8 mouse cellular contexts compared by ENCODE assay signal in the genomic region with DNA sequence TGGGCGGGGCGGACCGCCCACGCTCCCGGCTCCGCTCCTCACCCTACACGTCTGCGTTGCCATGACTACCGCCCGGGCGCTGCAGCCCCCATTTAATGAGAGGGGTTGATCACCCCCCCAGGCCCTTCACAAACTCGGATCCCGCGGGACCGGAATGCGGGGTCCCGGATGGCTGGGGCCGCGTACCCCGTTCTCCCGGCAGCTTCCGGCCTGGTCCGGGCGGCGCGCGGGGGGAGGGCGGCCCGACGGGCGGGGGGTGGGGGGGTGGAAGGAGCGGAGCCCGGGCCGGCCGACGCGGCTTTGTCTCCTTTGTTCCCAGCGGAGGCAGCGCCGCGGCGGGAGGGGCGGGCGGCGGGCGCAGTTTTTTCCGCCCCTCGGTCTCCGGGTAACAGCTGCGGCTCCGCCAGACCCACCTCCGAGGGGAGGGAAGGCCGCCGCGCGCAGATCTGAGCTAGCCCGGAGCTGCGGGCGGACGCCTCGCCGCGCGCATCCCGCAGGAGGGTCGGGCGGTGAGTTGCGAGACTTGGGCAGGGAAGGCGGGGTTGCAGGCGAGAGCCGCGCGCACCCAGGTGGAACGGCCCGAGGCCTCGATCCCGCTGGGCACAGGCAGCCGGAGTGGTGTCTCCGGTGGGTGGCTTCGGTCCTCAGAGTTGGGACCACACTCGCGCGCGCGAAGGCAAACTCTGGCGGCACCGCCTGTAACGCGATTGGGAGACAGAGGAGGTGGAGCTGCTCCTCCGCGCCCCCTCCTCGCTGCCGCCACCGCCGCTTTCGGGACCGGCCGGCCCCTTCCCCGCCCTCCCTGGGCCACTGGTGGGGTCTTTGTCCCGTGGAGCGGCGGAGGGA. TPM values are rescaled to one million over a fixed set of nuclear protein-coding genes. Genes with fewer than 3 reads are reported as not detected.
DNase-seq lines count a peak whose midpoint lies in the region; ATAC-seq and TF ChIP-seq lines count a peak whose summit lies in the region.

A gene (plus strand): TSS at position 253 of the 846 bp plus-strand sequence.

- peak within 1 kb of the TSS; percentile 100 for H3K27ac ChIP-seq in embryonic facial prominence, embryonic 13.5 days
- peak within 1 kb of the TSS; percentile 96 to 98 for H3K27ac ChIP-seq in heart, embryonic 14.5 days (replicated peaks in 1 of 2; ENCODE audit: control insufficient read depth in 1 of 2, insufficient read depth in 1 of 2, low read depth in 2 of 2, low read length in 2 of 2)
- no peak within 1 kb of the TSS; the same call in 1 of the 2 replicates for H3K27ac ChIP-seq in liver, embryonic 14.5 days
- H3K27ac ChIP-seq in neural tube, embryonic 11.5 days (ENCODE audit: low read depth, low read length): peak within 1 kb of the TSS; percentile 100
- H3K27ac ChIP-seq in thymus, adult 2 months (ENCODE audit: control insufficient read depth, insufficient read depth, low read length): no peak within 1 kb of the TSS; the same call in 1 of the 2 replicates

- no peak for TF ChIP-seq EP300 in liver, embryonic 14.5 days (IDR thresholded peaks at IDR 0.05; ENCODE audit: low read depth)

- H3K4me1 ChIP-seq in embryonic facial prominence, embryonic 13.5 days: peaks cover 59% of the 10 kb centered on the region
- peaks cover 52 to 58% of the 10 kb centered on the region in 2 experiments for H3K4me1 ChIP-seq in heart, embryonic 14.5 days (ENCODE audit: control insufficient read depth in 2 of 2, insufficient read depth in 2 of 2, low read length in 2 of 2)
- peaks cover 0 to 14% of the 10 kb centered on the region in 2 experiments; a peak in 2 of 4 replicates for H3K4me1 ChIP-seq in liver, embryonic 14.5 days (replicated peaks; ENCODE audit: control insufficient read depth in 2 of 2, insufficient read depth in 2 of 2, low read length in 1 of 2)
- H3K4me1 ChIP-seq in neural tube, embryonic 11.5 days (ENCODE audit: control insufficient read depth, insufficient read depth, low read length): peaks cover 34% of the 10 kb centered on the region
- peaks cover 18% of the 10 kb centered on the region for H3K4me1 ChIP-seq in thymus, adult 2 months (replicated peaks; ENCODE audit: control insufficient read depth, insufficient read depth, low read length)

- DNase-seq in CD4-positive helper T cell, adult 2 months (ENCODE audit: low read depth, low spot score): peak; percentile 81
- DNase-seq in adrenal gland, postnatal 25 days: peak; percentile 83
- peak; percentile 86 for DNase-seq in kidney, postnatal 14 days
- DNase-seq in liver, embryonic 14.5 days (ENCODE audit: low read depth in 3 of 3, low spot score in 3 of 3): no peak
- DNase-seq in neural tube, embryonic 11.5 days (ENCODE audit: low spot score): peak; percentile 85
- peak; percentile 76 for DNase-seq in thymus, adult 2 months

- peaks cover 36% of the 10 kb centered on the region for H3K36me3 ChIP-seq in embryonic facial prominence, embryonic 13.5 days
- H3K36me3 ChIP-seq in heart, embryonic 14.5 days (ENCODE audit: control insufficient read depth, insufficient read depth, low read length): peaks cover 31% of the 10 kb centered on the region
- peaks cover 12% of the 10 kb centered on the region for H3K36me3 ChIP-seq in liver, embryonic 14.5 days (replicated peaks; ENCODE audit: control insufficient read depth, insufficient read depth, low read depth)
- H3K36me3 ChIP-seq in neural tube, embryonic 11.5 days (ENCODE audit: control insufficient read depth, insufficient read depth, low read length): peaks cover 5% of the 10 kb centered on the region
- H3K36me3 ChIP-seq in thymus, adult 2 months (ENCODE audit: control insufficient read depth, insufficient read depth, low read length): no peaks in the 10 kb centered on the region

- H3K4me2 ChIP-seq in embryonic facial prominence, embryonic 13.5 days: peak within 1 kb of the TSS; percentile 81
- peak within 1 kb of the TSS; percentile 90 for H3K4me2 ChIP-seq in heart, embryonic 14.5 days (ENCODE audit: low read length)
- peak within 1 kb of the TSS; percentile 58 for H3K4me2 ChIP-seq in liver, embryonic 14.5 days (ENCODE audit: low read depth)
- peak within 1 kb of the TSS; percentile 92 for H3K4me2 ChIP-seq in neural tube, embryonic 11.5 days (ENCODE audit: low read depth)

- H3K27me3 ChIP-seq in embryonic facial prominence, embryonic 13.5 days: no peaks in the 10 kb centered on the region
- H3K27me3 ChIP-seq in heart, embryonic 14.5 days (ENCODE audit: control insufficient read depth, insufficient read depth, low read length): no peaks in the 10 kb centered on the region
- peaks cover 30% of the 10 kb centered on the region for H3K27me3 ChIP-seq in liver, embryonic 14.5 days (ENCODE audit: control insufficient read depth, insufficient read depth, low read length)
- no peaks in the 10 kb centered on the region for H3K27me3 ChIP-seq in neural tube, embryonic 11.5 days (ENCODE audit: control insufficient read depth, insufficient read depth, low read length)
- no peaks in the 10 kb centered on the region for H3K27me3 ChIP-seq in thymus, adult 2 months (ENCODE audit: control insufficient read depth, insufficient read depth, low read length)

- peak within 1 kb of the TSS; percentile 97 for H3K9ac ChIP-seq in embryonic facial prominence, embryonic 13.5 days
- peak within 1 kb of the TSS; percentile 96 for H3K9ac ChIP-seq in heart, embryonic 14.5 days (ENCODE audit: low read length)
- H3K9ac ChIP-seq in liver, embryonic 14.5 days (replicated peaks): peak within 1 kb of the TSS; percentile 18; the same call in 1 of the 2 replicates
- peak within 1 kb of the TSS; percentile 96 for H3K9ac ChIP-seq in neural tube, embryonic 11.5 days (ENCODE audit: low read length)

- no peak for TF ChIP-seq CTCF in liver, embryonic 14.5 days (IDR thresholded peaks at IDR 0.05; ENCODE audit: low read depth)
- TF ChIP-seq CTCF in thymus, adult 2 months (IDR thresholded peaks at IDR 0.05; ENCODE audit: borderline replicate concordance, control insufficient read depth, extremely low read depth, insufficient read depth, low read length, poor library complexity): 0 out of 2 replicates have a peak, but pooled peaks have one; percentile 30

- no peaks in the 10 kb centered on the region for H3K9me3 ChIP-seq in embryonic facial prominence, embryonic 13.5 days
- H3K9me3 ChIP-seq in heart, embryonic 14.5 days (ENCODE audit: control insufficient read depth, low read length): no peaks in the 10 kb centered on the region
- no peaks in the 10 kb centered on the region for H3K9me3 ChIP-seq in liver, embryonic 14.5 days (ENCODE audit: control insufficient read depth, low read length)
- no peaks in the 10 kb centered on the region for H3K9me3 ChIP-seq in neural tube, embryonic 11.5 days (ENCODE audit: control insufficient read depth, low read length)

- under 1% methylated on average over 93 of the region's 102 CpGs for WGBS in embryonic facial prominence, embryonic 13.5 days
- 0% methylated on average over 74 of the region's 102 CpGs for WGBS in heart, embryonic 14.5 days
- WGBS in liver, embryonic 14.5 days (ENCODE audit: insufficient replicate concordance): 2% methylated on average over 99 of the region's 102 CpGs
- WGBS in neural tube, embryonic 11.5 days: under 1% methylated on average over 85 of the region's 102 CpGs
- under 1% methylated on average over 101 of the region's 102 CpGs for WGBS in thymus, adult 2 months

- 0 out of 2 replicates have a peak, but pooled peaks have one; percentile 26 for TF ChIP-seq POLR2A in thymus, adult 2 months (IDR thresholded peaks at IDR 0.05; ENCODE audit: control insufficient read depth, extremely low read depth, insufficient read depth, low read length, poor library complexity)

- H3K4me3 ChIP-seq in embryonic facial prominence, embryonic 13.5 days: peak within 1 kb of the TSS; percentile 71
- peak within 1 kb of the TSS; percentile 74 to 79 for H3K4me3 ChIP-seq in heart, embryonic 14.5 days (ENCODE audit: control insufficient read depth in 1 of 2, insufficient read depth in 1 of 2, low read depth in 1 of 2, low read length in 2 of 2)
- peak within 1 kb of the TSS; percentile 59 to 64 for H3K4me3 ChIP-seq in liver, embryonic 14.5 days (ENCODE audit: insufficient read depth in 1 of 2, low read depth in 2 of 2, low read length in 2 of 2)
- H3K4me3 ChIP-seq in neural tube, embryonic 11.5 days (ENCODE audit: low read depth, low read length): peak within 1 kb of the TSS; percentile 71
- peak within 1 kb of the TSS; percentile 84 for H3K4me3 ChIP-seq in thymus, adult 2 months (ENCODE audit: control insufficient read depth, insufficient read depth, low read length)

- ATAC-seq in embryonic facial prominence, embryonic 13.5 days (ENCODE audit: insufficient number of reproducible peaks, insufficient read depth, low FRiP score, low TSS enrichment, low read depth): peak; percentile 59
- ATAC-seq in heart, embryonic 14.5 days (ENCODE audit: insufficient number of reproducible peaks, insufficient read depth, low FRiP score, low read depth): peak; percentile 41
- peak; percentile 24; the same call in 1 of the 2 replicates for ATAC-seq in liver, embryonic 14.5 days (ENCODE audit: insufficient read depth)
- ATAC-seq in neural tube, embryonic 11.5 days (ENCODE audit: insufficient read depth, low FRiP score, low TSS enrichment): peak; percentile 77

RNA-seq across cellular contexts. Expression of the gene that starts here (rescaled TPM):
- total RNA-seq in adrenal gland, postnatal 25 days (2021): 122 and 223 TPM in 2 replicates
- polyA plus RNA-seq in embryonic facial prominence, embryonic 13.5 days (2015; fragmentation: Nextera tagmentation; extraction: Ambion mirVana): 13.1 and 13.2 TPM in 2 replicates
- 5.6 and 5.7 TPM in 2 replicates for polyA plus RNA-seq in heart, embryonic 14.5 days (2014; fragmentation: Nextera tagmentation; extraction: Ambion mirVana)
- polyA plus RNA-seq in liver, embryonic 14.5 days (2012; rRNA removed): 4.3 and 4.7 TPM in 2 replicates
- polyA plus RNA-seq in liver, embryonic 14.5 days (2014; fragmentation: Nextera tagmentation; extraction: Ambion mirVana): 2.8 and 2.9 TPM in 2 replicates
- 18.3 and 19.1 TPM in 2 replicates for polyA plus RNA-seq in neural tube, embryonic 11.5 days (2014; fragmentation: Nextera tagmentation; extraction: Ambion mirVana)
- 22.4 and 25.6 TPM in 2 replicates for polyA plus RNA-seq in thymus, adult 2 months (2012; rRNA removed)

Comparison
In these comparisons a context has a peak if more than half of its experiments do, and no peak if none do; other contexts are left out.
1. DNase-seq: peak in CD4-positive helper T cell, adult 2 months (single experiment), adrenal gland, postnatal 25 days (single experiment), kidney, postnatal 14 days (single experiment), neural tube, embryonic 11.5 days (single experiment) and thymus, adult 2 months (single experiment); none in liver, embryonic 14.5 days (0 of 3).
2. ATAC-seq: peak in every context shown above with its lines; median percentile 77 in neural tube, embryonic 11.5 days; 59 in embryonic facial prominence, embryonic 13.5 days; 41 in heart, embryonic 14.5 days; 24 in liver, embryonic 14.5 days.
3. H3K27ac ChIP-seq: peak in embryonic facial prominence, embryonic 13.5 days (single experiment), heart, embryonic 14.5 days (2 of 2) and neural tube, embryonic 11.5 days (single experiment); none in liver, embryonic 14.5 days (single experiment) and thymus, adult 2 months (single experiment).
4. H3K9ac ChIP-seq: peak in every context shown above with its lines; median percentile 97 in embryonic facial prominence, embryonic 13.5 days; 96 in heart, embryonic 14.5 days; 96 in neural tube, embryonic 11.5 days; 18 in liver, embryonic 14.5 days.
5. Peak in every context shown above with its lines, with median percentiles within 50 percentile points of each other: H3K4me2 ChIP-seq and H3K4me3 ChIP-seq.